Comparison of ENCODE assay signal across 8 mouse cellular contexts in the genomic region with DNA sequence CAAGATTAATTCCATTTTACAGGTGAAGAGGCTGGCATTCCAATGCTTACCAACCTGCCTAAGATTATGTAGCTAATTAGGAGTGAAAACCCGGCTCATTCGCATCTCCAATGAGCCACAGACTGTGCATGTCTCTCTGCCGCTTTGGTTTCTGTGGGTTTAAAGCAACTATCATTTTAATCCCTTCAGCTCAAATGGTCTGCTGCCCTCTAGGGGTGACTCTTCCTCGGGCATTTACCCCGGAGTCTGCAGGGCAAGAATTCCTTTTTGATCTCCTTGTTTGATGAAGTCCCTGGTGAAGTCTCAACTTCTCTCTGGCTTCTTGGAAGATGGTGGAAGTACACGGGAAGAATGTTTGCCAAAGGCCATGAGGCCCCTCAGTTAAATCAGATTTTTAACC.
DNase-seq lines count a peak whose midpoint lies in the region; ATAC-seq and TF ChIP-seq lines count a peak whose summit lies in the region.

No protein-coding gene starts in this region.

- H3K27me3 ChIP-seq in midbrain, embryonic 10.5 days (ENCODE audit: low read depth, poor library complexity, severe bottlenecking), result 0 out of 2 replicates have a peak, but pooled peaks cover 6% of the 10 kb centered on the region
- no peaks in the 10 kb centered on the region for H3K27me3 ChIP-seq in midbrain, embryonic 15.5 days (replicated peaks)
- no peaks in the 10 kb centered on the region for H3K27me3 ChIP-seq in embryonic facial prominence, embryonic 14.5 days (replicated peaks; ENCODE audit: control insufficient read depth, insufficient read depth, low read length)
- no peaks in the 10 kb centered on the region for H3K27me3 ChIP-seq in liver, adult 2 months (ENCODE audit: control insufficient read depth, insufficient read depth, low read length)

- WGBS in midbrain, embryonic 10.5 days, result 35% methylated on average over 6 of the region's 6 CpGs
- 22% methylated on average over 6 of the region's 6 CpGs for WGBS in midbrain, embryonic 15.5 days
- WGBS in embryonic facial prominence, embryonic 14.5 days, result 20% methylated on average over 6 of the region's 6 CpGs
- WGBS in liver, adult 2 months, result 30% methylated on average over 6 of the region's 6 CpGs

- peak; percentile 57 for DNase-seq in midbrain, embryonic 10.5 days (ENCODE audit: low spot score)
- peak; percentile 59 to 89 for DNase-seq in adrenal gland, adult (ENCODE audit: inconsistent age in 2 of 2, low spot score in 1 of 2)
- DNase-seq in embryonic facial prominence, embryonic 14.5 days (ENCODE audit: low spot score), result peak; percentile 64
- DNase-seq in kidney, postnatal 10 days, result peak; percentile 84
- peak; percentile 49 for DNase-seq in liver, adult 2 months (ENCODE audit: extremely low read depth, low read depth, low spot score)
- DNase-seq in right cerebral cortex, adult 18-20 months, result peak; percentile 63
- no peak for DNase-seq in Muller cell, postnatal 12 days (ENCODE audit: inconsistent ontology term)

- peaks cover 9% of the 10 kb centered on the region for H3K4me1 ChIP-seq in midbrain, embryonic 10.5 days
- no peaks in the 10 kb centered on the region for H3K4me1 ChIP-seq in midbrain, embryonic 15.5 days
- no peaks in the 10 kb centered on the region for H3K4me1 ChIP-seq in embryonic facial prominence, embryonic 14.5 days (ENCODE audit: control insufficient read depth, insufficient read depth, low read length)
- H3K4me1 ChIP-seq in liver, adult 2 months (ENCODE audit: control insufficient read depth, insufficient read depth, low read length), result no peaks in the 10 kb centered on the region

- H3K4me3 ChIP-seq in midbrain, embryonic 10.5 days, result no peak overlapping the region
- H3K4me3 ChIP-seq in midbrain, embryonic 15.5 days, result no peak overlapping the region
- no peak overlapping the region for H3K4me3 ChIP-seq in embryonic facial prominence, embryonic 14.5 days (ENCODE audit: low read depth, low read length)
- H3K4me3 ChIP-seq in liver, adult 2 months (ENCODE audit: insufficient read depth, low read depth, low read length), result no peak overlapping the region

- H3K9me3 ChIP-seq in midbrain, embryonic 10.5 days (replicated peaks), result no peaks in the 10 kb centered on the region
- H3K9me3 ChIP-seq in midbrain, embryonic 15.5 days, result no peaks in the 10 kb centered on the region
- no peaks in the 10 kb centered on the region for H3K9me3 ChIP-seq in embryonic facial prominence, embryonic 14.5 days (ENCODE audit: control insufficient read depth, low read length)

- H3K9ac ChIP-seq in midbrain, embryonic 15.5 days, result no peak overlapping the region
- H3K9ac ChIP-seq in embryonic facial prominence, embryonic 14.5 days (ENCODE audit: low read depth, low read length), result no peak overlapping the region
- H3K9ac ChIP-seq in liver, adult 2 months (ENCODE audit: low read depth, low read length), result no peak overlapping the region

- no peaks in the 10 kb centered on the region for H3K36me3 ChIP-seq in midbrain, embryonic 10.5 days
- H3K36me3 ChIP-seq in midbrain, embryonic 15.5 days (replicated peaks), result no peaks in the 10 kb centered on the region
- H3K36me3 ChIP-seq in embryonic facial prominence, embryonic 14.5 days (ENCODE audit: control insufficient read depth, insufficient read depth, low read length), result no peaks in the 10 kb centered on the region
- H3K36me3 ChIP-seq in liver, adult 2 months (ENCODE audit: control insufficient read depth, insufficient read depth, low read length), result no peaks in the 10 kb centered on the region

- H3K27ac ChIP-seq in midbrain, embryonic 10.5 days (replicated peaks), result no peak overlapping the region
- no peak overlapping the region for H3K27ac ChIP-seq in midbrain, embryonic 15.5 days
- no peak overlapping the region for H3K27ac ChIP-seq in embryonic facial prominence, embryonic 14.5 days (replicated peaks; ENCODE audit: low read depth, low read length)
- no peak overlapping the region for H3K27ac ChIP-seq in liver, adult 2 months (replicated peaks; ENCODE audit: insufficient read depth, low read depth, low read length)

- no peaks in the 10 kb centered on the region for H3K79me2 ChIP-seq in liver, adult 2 months (ENCODE audit: control insufficient read depth, insufficient read depth, low read length)

- TF ChIP-seq POLR2A in liver, adult 2 months (IDR thresholded peaks at IDR 0.05; ENCODE audit: extremely low read depth, insufficient read depth, low read length), result no peak

- TF ChIP-seq CTCF in liver, adult 2 months (IDR thresholded peaks at IDR 0.05; ENCODE audit: low read depth, low read length), result peak; percentile 68; the same call in 1 of the 2 replicates

- no peak overlapping the region for H3K4me2 ChIP-seq in midbrain, embryonic 15.5 days
- H3K4me2 ChIP-seq in embryonic facial prominence, embryonic 14.5 days (ENCODE audit: low read depth, low read length), result no peak overlapping the region

- no peak for ATAC-seq in midbrain, embryonic 15.5 days (replicated peaks)
- ATAC-seq in embryonic facial prominence, embryonic 14.5 days (ENCODE audit: low read depth), result no peak
